ENCODE assay signal across 13 mouse cellular contexts in genomic region chr4:136735856-136736255, GRCm38 (mm10).
DNase-seq lines count a peak whose midpoint lies in the region; ATAC-seq lines count a peak whose summit lies in the region.
"Had no signal": no experiment of that assay in that cellular context is flagged by ENCODE, and none has a peak within 500 bp of the region (broad histone marks: within the 10 kb centered on the region; RNA-seq: fewer than 3 reads in every experiment).

No protein-coding gene starts in this region.

- H3K4me3 ChIP-seq in forebrain, embryonic 10.5 days: no peak overlapping the region
- H3K4me3 ChIP-seq in forebrain, embryonic 11.5 days (ENCODE audit: low read depth, low read length): no peak overlapping the region
- no peak overlapping the region for H3K4me3 ChIP-seq in midbrain, embryonic 10.5 days
- no peak overlapping the region for H3K4me3 ChIP-seq in midbrain, embryonic 15.5 days

- ATAC-seq in forebrain, embryonic 11.5 days (replicated peaks; ENCODE audit: low FRiP score): no peak
- ATAC-seq in midbrain, embryonic 15.5 days (replicated peaks): no peak
- ATAC-seq: CD4-positive, CD25-positive, alpha-beta regulatory T cell, adult 4 months; forebrain, embryonic 16.5 days; inflammation-experienced regulatory T-cells, adult 6 months had no signal

- peaks cover 14% of the 10 kb centered on the region for H3K36me3 ChIP-seq in forebrain, embryonic 10.5 days (replicated peaks)
- H3K36me3 ChIP-seq in forebrain, embryonic 11.5 days (ENCODE audit: control insufficient read depth, insufficient read depth, low read length): no peaks in the 10 kb centered on the region
- peaks cover 26% of the 10 kb centered on the region for H3K36me3 ChIP-seq in midbrain, embryonic 10.5 days
- H3K36me3 ChIP-seq in midbrain, embryonic 15.5 days (replicated peaks): no peaks in the 10 kb centered on the region

- no peak overlapping the region for H3K9ac ChIP-seq in forebrain, embryonic 11.5 days (ENCODE audit: low read length)
- H3K9ac ChIP-seq in midbrain, embryonic 15.5 days: no peak overlapping the region

- no peak for DNase-seq in forebrain, embryonic 10.5 days (ENCODE audit: extremely low spot score, low spot score)
- no peak for DNase-seq in forebrain, embryonic 11.5 days (ENCODE audit: low spot score)
- DNase-seq in midbrain, embryonic 10.5 days (ENCODE audit: low spot score): no peak
- peak; percentile 73 to 79 for DNase-seq in heart, adult 9 months (ENCODE audit: low spot score in 2 of 2)
- DNase-seq in right cerebral cortex, postnatal 25 days: no peak
- DNase-seq in left cerebral cortex, postnatal 36 days (ENCODE audit: low spot score in 2 of 2): no peak
- no peak for DNase-seq in spleen, postnatal 4 days (ENCODE audit: low spot score in 2 of 2)
- DNase-seq: lung, postnatal 4 days had no signal

- intact Hi-C loops in left cerebral cortex, postnatal 36 days (cut with DNase I): no loop called here

- 77% methylated on average over 4 of the region's 4 CpGs for WGBS in forebrain, embryonic 10.5 days
- 76% methylated on average over 4 of the region's 4 CpGs for WGBS in forebrain, embryonic 11.5 days
- 76% methylated on average over 4 of the region's 4 CpGs for WGBS in midbrain, embryonic 10.5 days
- 49% methylated on average over 4 of the region's 4 CpGs for WGBS in midbrain, embryonic 15.5 days

- peaks cover 8% of the 10 kb centered on the region for H3K27me3 ChIP-seq in forebrain, embryonic 10.5 days (ENCODE audit: poor library complexity, severe bottlenecking)
- H3K27me3 ChIP-seq in forebrain, embryonic 11.5 days (ENCODE audit: control insufficient read depth, insufficient read depth, low read length): no peaks in the 10 kb centered on the region
- H3K27me3 ChIP-seq in midbrain, embryonic 10.5 days (ENCODE audit: low read depth, poor library complexity, severe bottlenecking): no peaks in the 10 kb centered on the region
- no peaks in the 10 kb centered on the region for H3K27me3 ChIP-seq in midbrain, embryonic 15.5 days (replicated peaks)

- no peak overlapping the region for H3K4me2 ChIP-seq in forebrain, embryonic 11.5 days (ENCODE audit: low read depth, low read length, severe bottlenecking)
- H3K4me2 ChIP-seq in midbrain, embryonic 15.5 days: no peak overlapping the region
- H3K4me2 ChIP-seq: liver, embryonic 11.5 days had no signal

- no peaks in the 10 kb centered on the region for H3K9me3 ChIP-seq in forebrain, embryonic 10.5 days
- H3K9me3 ChIP-seq in forebrain, embryonic 11.5 days (ENCODE audit: control insufficient read depth, low read length): no peaks in the 10 kb centered on the region
- no peaks in the 10 kb centered on the region for H3K9me3 ChIP-seq in midbrain, embryonic 10.5 days (replicated peaks)
- no peaks in the 10 kb centered on the region for H3K9me3 ChIP-seq in midbrain, embryonic 15.5 days

- peak overlapping the region; percentile 32; the same call in 1 of the 2 replicates for H3K27ac ChIP-seq in forebrain, embryonic 10.5 days
- H3K27ac ChIP-seq in forebrain, embryonic 11.5 days (ENCODE audit: low read depth, low read length): no peak overlapping the region
- peak overlapping the region; percentile 11; the same call in 1 of the 2 replicates for H3K27ac ChIP-seq in midbrain, embryonic 10.5 days (replicated peaks)
- H3K27ac ChIP-seq in midbrain, embryonic 15.5 days: no peak overlapping the region

- H3K4me1 ChIP-seq in forebrain, embryonic 10.5 days: peaks cover 97% of the 10 kb centered on the region
- H3K4me1 ChIP-seq in forebrain, embryonic 11.5 days (replicated peaks; ENCODE audit: control insufficient read depth, insufficient read depth, low read length): peaks cover 48% of the 10 kb centered on the region
- H3K4me1 ChIP-seq in midbrain, embryonic 10.5 days: peaks cover 99% of the 10 kb centered on the region
- H3K4me1 ChIP-seq in midbrain, embryonic 15.5 days: peaks cover 74% of the 10 kb centered on the region

Comparison
In these comparisons a context has a peak if more than half of its experiments do, and no peak if none do; other contexts are left out.
1. H3K27ac ChIP-seq: peak in forebrain, embryonic 10.5 days (single experiment) and midbrain, embryonic 10.5 days (single experiment); none in forebrain, embryonic 11.5 days (single experiment) and midbrain, embryonic 15.5 days (single experiment).
2. DNase-seq: peak in heart, adult 9 months (2 of 2); none in forebrain, embryonic 10.5 days (single experiment), forebrain, embryonic 11.5 days (single experiment), midbrain, embryonic 10.5 days (single experiment), right cerebral cortex, postnatal 25 days (single experiment), left cerebral cortex, postnatal 36 days (0 of 2) and spleen, postnatal 4 days (0 of 2).